Mouse (Mus musculus): Measurements from ENCODE around the gene Dynlt1b.
"Not testable (repeated sequence)": the region's sequence is repeated elsewhere in the genome, so short reads cannot be mapped to it uniquely, and the experiment has no call there.

DNA sequence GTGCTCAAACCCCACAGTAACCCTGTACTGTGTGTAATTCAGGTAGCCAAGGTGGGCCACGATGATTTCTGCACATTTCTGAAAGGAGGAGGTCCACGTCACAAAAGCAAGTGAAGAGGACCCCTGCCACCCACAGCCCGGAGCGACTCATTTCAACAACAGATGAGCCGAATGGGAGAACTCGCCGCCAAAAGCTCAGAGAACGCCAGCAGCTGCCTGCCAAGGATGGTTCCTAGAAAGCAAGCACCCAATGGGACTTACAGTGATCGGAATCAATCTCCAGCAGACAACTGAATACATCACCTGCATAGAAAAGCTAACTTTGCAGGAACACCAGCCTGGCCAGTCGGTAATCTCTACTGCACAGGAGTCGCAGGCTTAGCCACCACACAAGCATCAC, 22.8 kb downstream of the Dynlt1b start:
- TF ChIP-seq GATA1, TAL1 (IDR thresholded peaks at IDR 0.05; ENCODE audit: low read length): not testable (repeated sequence)
